Mouse (Mus musculus) MEL (cell line): Measurements from ENCODE around the gene Rgs9. TPM values are rescaled to one million over a fixed set of nuclear protein-coding genes. Genes with fewer than 3 reads are reported as not detected.

ENCODE experiments used
- DNase-seq: peaks from one replicate; pipeline ENCODE4 v3.0.0; 2011; ENCODE audit warnings: low read depth, low spot score
- H3K27ac ChIP-seq: 2 replicates; pipeline ENCODE4 v1.5.1; 2012; ENCODE audit warnings: low read depth, mild to moderate bottlenecking, control low read depth, low read length, moderate library complexity; ENCODE audit not compliant: control insufficient read depth
- H3K27me3 ChIP-seq, 2 experiments: fragments of 150-350 bp in 1 of 2; sonication (generic) in 1 of 2; 2 replicates each; pipeline ENCODE4 v1.6.1; 2012; ENCODE audit warnings: low read length in 2 of 2, mild to moderate bottlenecking in 2 of 2, improper control_type of control experiment in 1 of 2, moderate library complexity in 1 of 2; ENCODE audit not compliant: insufficient read depth in 2 of 2, control insufficient read depth in 1 of 2
- H3K36me3 ChIP-seq, 2 experiments: 2 replicates each; pipeline ENCODE4 v1.6.1; 2012 to 2014; ENCODE audit warnings: low read length in 2 of 2, improper control_type of control experiment in 1 of 2, inconsistent platforms in 1 of 2, mild to moderate bottlenecking in 1 of 2; ENCODE audit not compliant: insufficient read depth in 2 of 2, control insufficient read depth in 1 of 2
- H3K4me1 ChIP-seq, 2 experiments: fragments of 150-350 bp in 1 of 2; sonication (generic) in 1 of 2; 2 replicates each; pipeline ENCODE4 v1.6.1; 2012; ENCODE audit warnings: low read length in 2 of 2, improper control_type of control experiment in 1 of 2, mild to moderate bottlenecking in 1 of 2; ENCODE audit not compliant: insufficient read depth in 2 of 2, control insufficient read depth in 1 of 2
- H3K4me3 ChIP-seq, 2 experiments: fragments of 150-350 bp in 1 of 2; sonication (generic) in 1 of 2; 2 replicates each; pipeline ENCODE4 v1.5.1; 2012; ENCODE audit warnings: low read depth in 2 of 2, low read length in 2 of 2, mild to moderate bottlenecking in 2 of 2, moderate library complexity in 2 of 2, control low read depth in 1 of 2, improper control_type of control experiment in 1 of 2; ENCODE audit not compliant: control insufficient read depth in 1 of 2, insufficient read depth in 1 of 2
- H3K79me2 ChIP-seq: 2 replicates; pipeline ENCODE4 v1.6.1; 2012; ENCODE audit warnings: mild to moderate bottlenecking, low read length, moderate library complexity; ENCODE audit not compliant: control insufficient read depth, poor library complexity, insufficient read depth
- H3K9ac ChIP-seq: 2 replicates; pipeline ENCODE4 v1.6.1; 2012; ENCODE audit warnings: low read depth, mild to moderate bottlenecking, control low read depth, low read length, moderate library complexity; ENCODE audit not compliant: control insufficient read depth, poor library complexity, severe bottlenecking
- H3K9me3 ChIP-seq: fragments of 150-350 bp; sonication (generic); replicated peaks from 2 replicates; pipeline ENCODE4 v1.6.1; 2012; ENCODE audit warnings: mild to moderate bottlenecking, low read length, improper control_type of control experiment, moderate library complexity; ENCODE audit not compliant: insufficient read depth
- CHD2 ChIP-seq: IDR thresholded peaks from 2 replicates; pipeline ENCODE4 v1.6.1; 2011; ENCODE audit warnings: low read length, improper control_type of control experiment
- CTCF ChIP-seq, 3 experiments: IDR thresholded peaks in 2 of 3; conservative IDR thresholded peaks in 1 of 3; 2 replicates each; pipeline ENCODE4 v1.5.1; 2011 to 2012; ENCODE audit warnings: low read length in 3 of 3, low read depth in 2 of 3, mild to moderate bottlenecking in 2 of 3, improper control_type of control experiment in 1 of 3, inconsistent platforms in 1 of 3, mixed read lengths in 1 of 3, moderate library complexity in 1 of 3; ENCODE audit not compliant: control insufficient read depth in 1 of 3, insufficient read depth in 1 of 3, poor library complexity in 1 of 3, severe bottlenecking in 1 of 3
- ELF1 ChIP-seq: IDR thresholded peaks from 2 replicates; pipeline ENCODE4 v1.6.1; 2014; ENCODE audit warnings: low read depth, mild to moderate bottlenecking, inconsistent platforms, low read length, improper control_type of control experiment, moderate library complexity
- GABPA ChIP-seq: IDR thresholded peaks from 2 replicates; pipeline ENCODE4 v1.6.1; 2012; ENCODE audit warnings: low read depth, mild to moderate bottlenecking, inconsistent platforms, low read length, improper control_type of control experiment, moderate library complexity
- KAT2A ChIP-seq: conservative IDR thresholded peaks from 2 replicates; pipeline ENCODE4 v1.6.1; 2012; ENCODE audit warnings: low read depth, low read length, improper control_type of control experiment, inconsistent platforms
- MAFK ChIP-seq: IDR thresholded peaks from 2 replicates; pipeline ENCODE4 v1.6.1; 2011; ENCODE audit warnings: low read depth, mild to moderate bottlenecking, low read length, improper control_type of control experiment, borderline replicate concordance
- MAX ChIP-seq: IDR thresholded peaks from 2 replicates; pipeline ENCODE4 v1.6.1; 2011; ENCODE audit warnings: low read length, improper control_type of control experiment
- MAZ ChIP-seq: IDR thresholded peaks from 2 replicates; pipeline ENCODE4 v1.6.1; 2012; ENCODE audit warnings: low read depth, mild to moderate bottlenecking, inconsistent platforms, low read length, improper control_type of control experiment
- MEF2A ChIP-seq: IDR thresholded peaks from 2 replicates; pipeline ENCODE4 v1.6.1; 2014; ENCODE audit warnings: low read depth, mild to moderate bottlenecking, inconsistent platforms, low read length, improper control_type of control experiment; ENCODE audit not compliant: poor library complexity, insufficient replicate concordance, severe bottlenecking; ENCODE audit errors: extremely low read depth
- MXI1 ChIP-seq: IDR thresholded peaks from 2 replicates; pipeline ENCODE4 v1.6.1; 2011; ENCODE audit warnings: mild to moderate bottlenecking, low read depth, low read length, improper control_type of control experiment
- NRF1 ChIP-seq: IDR thresholded peaks from 2 replicates; pipeline ENCODE4 v1.6.1; 2014; ENCODE audit warnings: low read depth, mild to moderate bottlenecking, inconsistent platforms, low read length, improper control_type of control experiment, moderate library complexity; ENCODE audit not compliant: poor library complexity, insufficient read depth, severe bottlenecking
- POLR2A ChIP-seq, 2 experiments: IDR thresholded peaks; 2 replicates each; pipeline ENCODE4 v1.6.1; 2011 to 2012; ENCODE audit warnings: low read length in 2 of 2, mild to moderate bottlenecking in 2 of 2, control low read depth in 1 of 2, improper control_type of control experiment in 1 of 2, low read depth in 1 of 2, moderate library complexity in 1 of 2; ENCODE audit not compliant: control insufficient read depth in 1 of 2, insufficient read depth in 1 of 2, poor library complexity in 1 of 2
- POLR2AphosphoS5 ChIP-seq: IDR thresholded peaks from 2 replicates; pipeline ENCODE4 v1.6.1; 2012; ENCODE audit warnings: low read depth, borderline replicate concordance, mild to moderate bottlenecking, inconsistent platforms, low read length, moderate library complexity, mixed read lengths
- RAD21 ChIP-seq: IDR thresholded peaks from 2 replicates; pipeline ENCODE4 v1.6.1; 2011; ENCODE audit warnings: mild to moderate bottlenecking, low read depth, low read length, improper control_type of control experiment
- RCOR1 ChIP-seq: IDR thresholded peaks from 2 replicates; pipeline ENCODE4 v1.6.1; 2012; ENCODE audit warnings: low read depth, mild to moderate bottlenecking, inconsistent platforms, low read length, improper control_type of control experiment
- TBP ChIP-seq: IDR thresholded peaks from 2 replicates; pipeline ENCODE4 v1.8.0; 2011; ENCODE audit warnings: low read depth, low read length, improper control_type of control experiment
- UBTF ChIP-seq: IDR thresholded peaks from 2 replicates; pipeline ENCODE4 v1.6.1; 2012; ENCODE audit warnings: low read depth, mild to moderate bottlenecking, inconsistent platforms, low read length, improper control_type of control experiment, moderate library complexity, borderline replicate concordance; ENCODE audit not compliant: insufficient read depth
- USF1 ChIP-seq: IDR thresholded peaks from 2 replicates; pipeline ENCODE4 v1.6.1; 2014; ENCODE audit warnings: low read depth, mild to moderate bottlenecking, inconsistent platforms, low read length, improper control_type of control experiment, moderate library complexity
- USF2 ChIP-seq, 2 experiments: IDR thresholded peaks; 2 replicates each; pipeline ENCODE4 v1.6.1; 2011 to 2012; ENCODE audit warnings: improper control_type of control experiment in 2 of 2, low read length in 2 of 2, borderline replicate concordance in 1 of 2, inconsistent platforms in 1 of 2, low read depth in 1 of 2, mild to moderate bottlenecking in 1 of 2; ENCODE audit not compliant: insufficient read depth in 1 of 2
- ZMIZ1 ChIP-seq: IDR thresholded peaks from 2 replicates; pipeline ENCODE4 v1.6.1; 2012; ENCODE audit warnings: low read depth, mild to moderate bottlenecking, inconsistent platforms, low read length, improper control_type of control experiment, moderate library complexity
- polyA plus RNA-seq, 2 experiments: library from polyadenylated mRNA; stranded (reverse) in 1 of 2; unstranded in 1 of 2; fragments of >175 nt in 1 of 2; fragments of >200 nt in 1 of 2; gene quantifications; 2 replicates each; pipeline versions ENCODE4 v1.2.1 to v1.2.4; 2012; ENCODE audit warnings: low replicate concordance in 2 of 2, low read depth in 1 of 2; ENCODE audit not compliant: insufficient read length in 2 of 2, insufficient read depth in 1 of 2, missing spikeins in 1 of 2
- total RNA-seq: library from RNA; depleted of rRNA; stranded (reverse); fragments of 300-350 nt; gene quantifications from 2 replicates; pipeline ENCODE4 v1.2.3, GENCODE M21; 2012

Rgs9 gene
- total and polyA plus RNA-seq, 3 experiments: not detected

GRCm38 (mm10) chr11:109316921-109317320 is 19.0 kb upstream of the Rgs9 start (continued):
- no peak for TF ChIP-seq POLR2A (IDR thresholded peaks at IDR 0.05; ENCODE audit: control insufficient read depth in 1 of 2, insufficient read depth in 1 of 2, low read depth in 1 of 2, low read length in 2 of 2, poor library complexity in 1 of 2)
- TF ChIP-seq USF1: no peak
- TF ChIP-seq KAT2A: no peak
- no peak for TF ChIP-seq MAZ
- no peak for TF ChIP-seq CHD2
- no peak for TF ChIP-seq MXI1

- no peaks in the 10 kb centered on the region for H3K4me1 ChIP-seq
- H3K4me3 ChIP-seq: no peak overlapping the region
- no peaks in the 10 kb centered on the region for H3K79me2 ChIP-seq
- H3K9ac ChIP-seq: no peak overlapping the region
- TF ChIP-seq UBTF (no peak), USF1 (no peak), MXI1 (no peak), ELF1 (no peak)
- H3K27me3 ChIP-seq: no peaks in the 10 kb centered on the region; a peak in 1 of 4 replicates
- no peaks in the 10 kb centered on the region for H3K9me3 ChIP-seq
- no peaks in the 10 kb centered on the region for H3K36me3 ChIP-seq
- DNase-seq: no peak
- H3K27ac ChIP-seq: no peak overlapping the region
These were observed 14.1 kb upstream of the Rgs9 start for GRCm38 (mm10) chr11:109311885-109312605.

- H3K36me3 ChIP-seq: no peaks in the 10 kb centered on the region
- H3K27ac ChIP-seq: no peak overlapping the region
- no peak for DNase-seq
These were observed 7.8 kb upstream of the Rgs9 start for GRCm38 (mm10) chr11:109305680-109306079.

More at GRCm38 (mm10) chr11:109305680-109306079, 7.8 kb upstream of the Rgs9 start:
- Histone ChIP-seq H3K9me3 (no peaks in the 10 kb centered on the region), H3K79me2 (no peaks in the 10 kb centered on the region), H3K9ac (no peak overlapping the region), H3K27me3 (no peaks in the 10 kb centered on the region), H3K4me1 (no peaks in the 10 kb centered on the region), H3K4me3 (no peak overlapping the region)
- TF ChIP-seq POLR2AphosphoS5: no peak
- TF ChIP-seq MAFK: no peak
- TF ChIP-seq TBP: no peak
- TF ChIP-seq MXI1: no peak
- TF ChIP-seq ZMIZ1: no peak
- TF ChIP-seq MAX: no peak
- no peak for TF ChIP-seq GABPA
- no peak for TF ChIP-seq CTCF (IDR thresholded peaks at IDR 0.05 in 2 of 3, conservative IDR thresholded peaks at IDR 0.05 in 1 of 3; ENCODE audit: control insufficient read depth in 1 of 3, insufficient read depth in 1 of 3, low read depth in 2 of 3, low read length in 3 of 3, poor library complexity in 1 of 3, severe bottlenecking in 1 of 3)
- TF ChIP-seq USF2 (IDR thresholded peaks at IDR 0.05; ENCODE audit: borderline replicate concordance in 1 of 2, insufficient read depth in 1 of 2, low read depth in 1 of 2, low read length in 2 of 2): no peak
- TF ChIP-seq MEF2A: no peak
- TF ChIP-seq RAD21: no peak
- TF ChIP-seq RCOR1: no peak
- no peak for TF ChIP-seq UBTF
- no peak for TF ChIP-seq NRF1
